Mouse (Mus musculus): ENCODE data around the gene Evi5.

GRCm38 (mm10) chr5:107802621-107803020 is 72.3 kb downstream of the Evi5 start:
- TF ChIP-seq CTCF (IDR thresholded peaks at IDR 0.05; ENCODE audit: control insufficient read depth, insufficient read depth, insufficient replicate concordance, low read depth, low read length), result no peak
- TF ChIP-seq POLR2A (IDR thresholded peaks at IDR 0.05; ENCODE audit: control insufficient read depth, low read depth, low read length), result no peak
